Mouse (Mus musculus) left cerebral cortex, adult 2 months (tissue): ENCODE data around the gene Arih1. TPM values are rescaled to one million over a fixed set of nuclear protein-coding genes. Genes with fewer than 3 reads are reported as not detected.

Experiments used
- DNase-seq, 2 experiments: peaks; one replicate each; pipeline ENCODE4 v3.0.0; 2021 to 2022; ENCODE audit warnings: low spot score in 2 of 2, mixed read lengths in 1 of 2; ENCODE audit errors: extremely low spot score in 1 of 2
- H3K27ac ChIP-seq: fragments of 200-600 bp; 2 replicates; pipeline ENCODE4 v1.8.1; 2022
- H3K4me3 ChIP-seq: fragments of 200-600 bp; 2 replicates; pipeline ENCODE4 v1.8.1; 2022
- CTCF ChIP-seq: fragments of 200-600 bp; IDR thresholded peaks from 2 replicates; pipeline ENCODE4 v1.8.1; 2022; ENCODE audit warnings: antibody characterized with exemption, mild to moderate bottlenecking, moderate library complexity
- intact Hi-C: fragments of 180-260 bp; cut with DNase I; formaldehyde crosslinking; loops from one replicate; pipeline ENCODE4 v1.15.1; 2025
- long read RNA-seq, 2 experiments: library from polyadenylated mRNA; stranded (forward); transcript quantifications; one replicate each; pipeline ENCODE4 v2.0.0; 2021; ENCODE audit warnings: borderline mapping rate in 2 of 2
- total RNA-seq, 2 experiments: library from RNA; stranded (reverse); gene quantifications; 2 replicates each; pipeline ENCODE4 v1.2.3; 2021

Gene Arih1
- total RNA-seq, result 100 to 1,000 TPM; 118 to 130 TPM
- long read RNA-seq, experiment 1, full-length matches to known transcripts, result 15 of 24 reads
- long read RNA-seq, experiment 1, partial matches to known transcripts, result 2 of 24 reads
- long read RNA-seq, experiment 1, other reads (novel, unspliced or antisense), result 7 of 24 reads
- long read RNA-seq, experiment 2, full-length matches to known transcripts, result 20 of 29 reads
- long read RNA-seq, experiment 2, partial matches to known transcripts, result 0 of 29 reads
- long read RNA-seq, experiment 2, other reads (novel, unspliced or antisense), result 9 of 29 reads

- peak within 1 kb of the TSS; percentile 90 for H3K4me3 ChIP-seq
- intact Hi-C loops, result loop anchor here (1.0 to 5.0 kb wide), 6 partner anchors 52 to 450 kb away; partner anchors contain the start of genes Adpgk, Bbs4, Hexa and Neo1
- DNase-seq, result peak; percentile 100
- no peak; the same call in none of the 2 replicates for TF ChIP-seq CTCF
- H3K27ac ChIP-seq, result peak within 1 kb of the TSS; percentile 80
Measured at GRCm38 (mm10) chr9:59486549-59487065, at the start of gene Arih1. Gene Arih1, minus strand, starts transcription at chr9:59486618.

- no peak overlapping the region for H3K4me3 ChIP-seq
- intact Hi-C loops, result no loop called here
- H3K27ac ChIP-seq, result no peak overlapping the region
- DNase-seq, result no peak
- no peak for TF ChIP-seq CTCF
Measured at GRCm38 (mm10) chr9:59533889-59534288, 47.5 kb upstream of the Arih1 start.

- Histone ChIP-seq H3K4me3 (no peak overlapping the region), H3K27ac (no peak overlapping the region)
- intact Hi-C loops, result no loop called here
- TF ChIP-seq CTCF, result no peak
- no peak for DNase-seq
Measured at GRCm38 (mm10) chr9:59533422-59533821, 47.0 kb upstream of the Arih1 start.

- Histone ChIP-seq H3K27ac (no peak overlapping the region), H3K4me3 (no peak overlapping the region)
- intact Hi-C loops, result no loop called here
- DNase-seq, result no peak
- no peak for TF ChIP-seq CTCF
Measured at GRCm38 (mm10) chr9:59531645-59532044, 45.2 kb upstream of the Arih1 start.

GRCm38 (mm10) chr9:59528274-59528673 lies 41.9 kb upstream of the Arih1 start:
- no peak for TF ChIP-seq CTCF
- no peak overlapping the region for H3K4me3 ChIP-seq
- DNase-seq, result no peak
- intact Hi-C loops, result loop anchor here (5.0 kb wide), 1 partner anchor 36 kb away; no protein-coding TSS in a partner anchor
- H3K27ac ChIP-seq, result no peak overlapping the region

DNA sequence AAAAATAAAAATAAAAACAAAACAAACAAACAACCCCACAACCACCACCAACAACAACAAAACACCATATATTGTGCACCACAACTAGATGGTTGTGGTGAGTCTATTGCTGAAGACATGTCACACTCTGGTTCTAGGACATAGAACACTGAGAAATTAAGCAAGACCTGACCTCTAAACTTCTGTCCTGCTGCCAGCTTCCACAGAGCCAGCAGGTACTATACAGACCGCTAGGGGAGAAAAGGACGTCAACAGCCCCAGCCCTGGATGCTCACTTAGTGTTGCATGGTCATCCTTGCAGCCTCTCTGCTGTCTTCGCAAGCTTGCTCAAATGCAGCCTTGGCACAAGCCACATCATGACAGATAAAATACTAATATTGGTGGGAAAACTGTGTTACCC lies 41.2 kb upstream of the Arih1 start:
- TF ChIP-seq CTCF, result no peak
- intact Hi-C loops, result loop anchor here (5.0 kb wide), 1 partner anchor 35 kb away; no protein-coding TSS in a partner anchor
- no peak for DNase-seq
- no peak overlapping the region for H3K27ac ChIP-seq
- no peak overlapping the region for H3K4me3 ChIP-seq

GRCm38 (mm10) chr9:59526727-59527126 lies 40.3 kb upstream of the Arih1 start:
- H3K4me3 ChIP-seq, result no peak overlapping the region
- DNase-seq, result no peak
- TF ChIP-seq CTCF, result no peak
- intact Hi-C loops, result loop anchor here (5.0 kb wide), 1 partner anchor 34 kb away; no protein-coding TSS in a partner anchor
- H3K27ac ChIP-seq, result no peak overlapping the region

- Histone ChIP-seq H3K4me3 (no peak overlapping the region), H3K27ac (no peak overlapping the region)
- TF ChIP-seq CTCF, result no peak
- DNase-seq, result no peak
- intact Hi-C loops, result no loop called here
Measured at GRCm38 (mm10) chr9:59522906-59523305, 36.5 kb upstream of the Arih1 start.

- TF ChIP-seq CTCF, result no peak
- intact Hi-C loops, result no loop called here
- Histone ChIP-seq H3K27ac (no peak overlapping the region), H3K4me3 (no peak overlapping the region)
- DNase-seq, result no peak
Measured at GRCm38 (mm10) chr9:59519396-59519795, 33.0 kb upstream of the Arih1 start.

GRCm38 (mm10) chr9:59518976-59519375 lies 32.6 kb upstream of the Arih1 start:
- TF ChIP-seq CTCF, result no peak
- intact Hi-C loops, result no loop called here
- DNase-seq, result peak in 1 of 2 experiments; percentile 14

DNA sequence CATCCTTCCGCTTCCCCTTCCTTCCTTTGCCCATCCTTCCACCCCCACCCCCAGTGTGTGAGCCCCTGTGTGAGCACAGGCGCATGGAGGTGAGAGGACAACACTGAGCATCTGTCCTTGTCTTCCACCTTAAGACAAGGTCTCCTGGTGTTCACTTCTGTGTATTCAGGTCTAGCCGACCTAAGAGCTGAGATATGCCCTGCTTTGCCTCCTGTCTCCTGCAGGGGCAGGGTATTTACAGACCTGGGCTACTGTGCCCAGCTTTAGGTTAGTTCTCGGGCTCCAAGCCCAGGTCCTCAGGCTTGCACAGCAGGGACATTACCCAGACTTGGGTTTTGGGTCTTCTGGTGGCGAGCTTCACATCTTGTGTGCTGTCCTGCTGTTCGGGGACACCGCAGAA lies 30.7 kb upstream of the Arih1 start:
- intact Hi-C loops, result no loop called here
- DNase-seq, result no peak
- peak; percentile 1 for TF ChIP-seq CTCF
- no peak overlapping the region for H3K27ac ChIP-seq
- H3K4me3 ChIP-seq, result no peak overlapping the region

More at GRCm38 (mm10) chr9:59518976-59519375, 32.6 kb upstream of the Arih1 start:
- no peak overlapping the region for H3K4me3 ChIP-seq
- no peak overlapping the region for H3K27ac ChIP-seq

DNA sequence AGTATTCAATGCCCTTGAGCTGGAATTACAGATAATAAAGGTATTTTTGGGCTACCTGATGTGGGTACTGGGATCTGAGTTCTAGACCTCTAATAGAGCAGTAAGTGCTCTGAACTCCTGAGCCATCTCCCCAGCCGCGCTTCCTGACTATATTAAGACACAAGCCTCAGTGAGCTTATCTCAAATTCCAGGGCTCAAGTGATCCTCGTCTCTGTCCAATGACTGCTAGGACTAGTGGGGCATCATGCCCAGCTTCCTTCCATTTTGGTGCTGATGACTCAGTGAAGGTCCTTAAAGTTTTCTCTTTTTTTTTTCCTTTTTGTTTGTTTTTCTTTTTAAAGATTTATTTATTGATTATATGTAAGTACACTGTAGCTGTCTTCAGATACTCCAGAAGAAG lies 28.7 kb upstream of the Arih1 start:
- intact Hi-C loops, result no loop called here
- DNase-seq, result no peak
- no peak for TF ChIP-seq CTCF
- Histone ChIP-seq H3K27ac (no peak overlapping the region), H3K4me3 (no peak overlapping the region)

DNA sequence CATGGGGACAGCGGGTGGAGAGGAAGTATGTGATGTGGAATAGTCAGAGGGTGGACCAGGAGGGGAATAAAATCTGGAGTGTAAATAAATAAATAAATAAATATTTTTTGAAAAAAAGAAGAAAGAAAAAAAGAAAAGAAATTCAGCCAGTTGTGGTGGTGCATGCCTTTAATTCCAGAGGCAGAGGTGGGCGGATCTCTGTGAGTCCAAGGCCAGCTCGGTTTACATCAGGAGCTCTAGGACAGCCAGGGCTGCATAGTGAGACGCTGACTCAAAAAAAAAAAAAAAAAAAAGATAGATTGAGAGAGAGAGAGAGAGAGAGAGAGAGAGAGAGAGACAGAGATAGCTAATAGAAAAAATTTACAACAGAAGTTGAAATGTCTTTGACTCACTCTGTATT lies 26.0 kb upstream of the Arih1 start:
- DNase-seq, result no peak
- no peak overlapping the region for H3K4me3 ChIP-seq
- H3K27ac ChIP-seq, result no peak overlapping the region
- intact Hi-C loops, result no loop called here
- no peak for TF ChIP-seq CTCF
